Mouse (Mus musculus): ENCODE data around the gene Hps4. TPM values are rescaled to one million over a fixed set of nuclear protein-coding genes. Genes with fewer than 3 reads are reported as not detected.

Hps4 gene
- polyA plus RNA-seq, 1 experiment from 2014 or later: 42.9 TPM

- no peaks in the 10 kb centered on the region for H3K9me3 ChIP-seq (ENCODE audit: control insufficient read depth, low read length)
- H3K27me3 ChIP-seq (replicated peaks; ENCODE audit: control insufficient read depth, insufficient read depth, low read length): no peaks in the 10 kb centered on the region
- no peak overlapping the region for H3K4me2 ChIP-seq (ENCODE audit: low read length)
- H3K27ac ChIP-seq (ENCODE audit: low read depth): no peak overlapping the region
- no peak for ATAC-seq (replicated peaks; ENCODE audit: low FRiP score, low TSS enrichment, low read depth)
- H3K9ac ChIP-seq (ENCODE audit: low read length): no peak overlapping the region
- H3K4me3 ChIP-seq (ENCODE audit: low read depth, low read length): no peak overlapping the region
- peaks cover 69% of the 10 kb centered on the region for H3K36me3 ChIP-seq (ENCODE audit: control insufficient read depth, insufficient read depth, low read length)
- peaks cover 7% of the 10 kb centered on the region; the same call in 1 of the 2 replicates for H3K4me1 ChIP-seq (replicated peaks; ENCODE audit: control insufficient read depth, insufficient read depth, low read length)
- WGBS: 93% methylated on average over 8 of the region's 8 CpGs
- DNase-seq (ENCODE audit: low spot score): no peak
These were observed 6.3 kb downstream of the Hps4 start for GRCm38 (mm10) chr5:112349169-112349568.

DNA sequence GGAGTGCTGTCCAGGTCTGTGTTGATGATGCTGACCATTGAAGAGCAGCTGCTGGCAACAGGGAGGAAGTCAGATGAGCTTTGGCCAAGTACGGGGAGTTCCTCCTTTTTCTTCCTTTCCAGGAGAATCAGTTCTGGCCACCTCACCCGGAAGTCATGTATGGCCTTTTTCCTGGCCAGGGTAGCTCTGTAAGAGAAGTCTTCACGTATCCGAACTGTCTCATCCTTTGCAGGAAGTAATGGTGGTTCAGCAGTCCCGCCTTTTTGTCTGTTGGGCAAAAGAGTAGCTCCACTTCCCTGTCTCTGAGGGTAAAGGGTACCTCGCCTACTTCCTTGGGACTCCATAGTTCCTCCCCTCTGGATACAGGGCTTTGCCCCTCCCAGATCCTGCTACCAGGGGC is 12.6 kb downstream of the Hps4 start:
- Histone ChIP-seq H3K4me1 (replicated peaks; ENCODE audit: control insufficient read depth, insufficient read depth, low read length) (no peaks in the 10 kb centered on the region), H3K36me3 (ENCODE audit: control insufficient read depth, insufficient read depth, low read length) (peaks cover 54% of the 10 kb centered on the region), H3K4me2 (ENCODE audit: low read length) (no peak overlapping the region), H3K4me3 (ENCODE audit: low read depth, low read length) (no peak overlapping the region), H3K9me3 (ENCODE audit: control insufficient read depth, low read length) (no peaks in the 10 kb centered on the region), H3K27ac (ENCODE audit: low read depth) (no peak overlapping the region), H3K27me3 (replicated peaks; ENCODE audit: control insufficient read depth, insufficient read depth, low read length) (no peaks in the 10 kb centered on the region), H3K9ac (ENCODE audit: low read length) (no peak overlapping the region)
- 93% methylated on average over 6 of the region's 6 CpGs for WGBS
- no peak for DNase-seq (ENCODE audit: low spot score)
- no peak for ATAC-seq (replicated peaks; ENCODE audit: low FRiP score, low TSS enrichment, low read depth)

GRCm38 (mm10) chr5:112355910-112356309 is 13.0 kb downstream of the Hps4 start, which contains the start of gene Gm6583:
Gene Gm6583 (minus strand): TSS chr5:112356033.
- Histone ChIP-seq H3K4me1 (replicated peaks; ENCODE audit: control insufficient read depth, insufficient read depth, low read length) (no peaks in the 10 kb centered on the region), H3K27me3 (replicated peaks; ENCODE audit: control insufficient read depth, insufficient read depth, low read length) (no peaks in the 10 kb centered on the region), H3K9ac (ENCODE audit: low read length) (no peak within 1 kb of the TSS), H3K4me3 (ENCODE audit: low read depth, low read length) (no peak within 1 kb of the TSS), H3K36me3 (ENCODE audit: control insufficient read depth, insufficient read depth, low read length) (peaks cover 49% of the 10 kb centered on the region), H3K27ac (ENCODE audit: low read depth) (no peak within 1 kb of the TSS), H3K4me2 (ENCODE audit: low read length) (no peak within 1 kb of the TSS), H3K9me3 (ENCODE audit: control insufficient read depth, low read length) (no peaks in the 10 kb centered on the region)
- ATAC-seq (replicated peaks; ENCODE audit: low FRiP score, low TSS enrichment, low read depth): no peak
- no peak for DNase-seq (ENCODE audit: low spot score)
- 60% methylated on average over 13 of the region's 13 CpGs for WGBS

- ATAC-seq (replicated peaks; ENCODE audit: low FRiP score, low TSS enrichment, low read depth) (no peak), DNase-seq (ENCODE audit: low spot score) (no peak)
- Histone ChIP-seq H3K36me3 (ENCODE audit: control insufficient read depth, insufficient read depth, low read length) (peaks cover 48% of the 10 kb centered on the region), H3K27me3 (replicated peaks; ENCODE audit: control insufficient read depth, insufficient read depth, low read length) (no peaks in the 10 kb centered on the region), H3K4me2 (ENCODE audit: low read length) (no peak overlapping the region), H3K4me1 (replicated peaks; ENCODE audit: control insufficient read depth, insufficient read depth, low read length) (no peaks in the 10 kb centered on the region), H3K27ac (ENCODE audit: low read depth) (no peak overlapping the region), H3K4me3 (ENCODE audit: low read depth, low read length) (no peak overlapping the region), H3K9ac (ENCODE audit: low read length) (no peak overlapping the region), H3K9me3 (ENCODE audit: control insufficient read depth, low read length) (no peaks in the 10 kb centered on the region)
- WGBS: 88% methylated on average over 9 of the region's 9 CpGs
These were observed 13.4 kb downstream of the Hps4 start for GRCm38 (mm10) chr5:112356322-112356721.

- Histone ChIP-seq H3K4me1 (replicated peaks; ENCODE audit: control insufficient read depth, insufficient read depth, low read length) (no peaks in the 10 kb centered on the region), H3K9me3 (ENCODE audit: control insufficient read depth, low read length) (no peaks in the 10 kb centered on the region), H3K4me2 (ENCODE audit: low read length) (no peak overlapping the region), H3K4me3 (ENCODE audit: low read depth, low read length) (no peak overlapping the region), H3K36me3 (ENCODE audit: control insufficient read depth, insufficient read depth, low read length) (peaks cover 43% of the 10 kb centered on the region), H3K9ac (ENCODE audit: low read length) (no peak overlapping the region), H3K27ac (ENCODE audit: low read depth) (no peak overlapping the region), H3K27me3 (replicated peaks; ENCODE audit: control insufficient read depth, insufficient read depth, low read length) (no peaks in the 10 kb centered on the region)
- DNase-seq (ENCODE audit: low spot score) (no peak), ATAC-seq (replicated peaks; ENCODE audit: low FRiP score, low TSS enrichment, low read depth) (no peak)
- WGBS: 83% methylated on average over 4 of the region's 4 CpGs
These were observed 16.6 kb downstream of the Hps4 start for GRCm38 (mm10) chr5:112359520-112359919.

DNA sequence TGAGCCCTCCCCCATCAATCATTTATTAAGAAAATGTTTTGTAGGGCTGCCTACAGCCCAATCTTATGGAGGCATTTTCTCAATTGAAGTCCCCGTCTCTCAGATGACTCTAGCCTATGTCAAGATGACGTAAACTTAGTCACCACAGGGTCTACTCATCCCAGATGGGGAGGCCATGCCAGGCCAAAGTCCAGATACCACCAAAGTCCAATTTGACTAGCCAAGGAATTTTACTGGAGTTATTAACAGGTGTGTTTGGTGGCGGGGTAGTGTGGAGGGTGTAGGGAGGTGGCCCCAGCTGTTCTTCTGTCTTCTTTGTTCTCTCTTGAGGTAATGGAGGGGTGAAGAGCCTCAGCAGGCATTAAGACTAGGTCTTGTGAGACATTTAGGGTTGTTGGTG is 17.2 kb downstream of the Hps4 start:
- no peaks in the 10 kb centered on the region for H3K27me3 ChIP-seq (replicated peaks; ENCODE audit: control insufficient read depth, insufficient read depth, low read length)
- ATAC-seq (replicated peaks; ENCODE audit: low FRiP score, low TSS enrichment, low read depth) (no peak), DNase-seq (ENCODE audit: low spot score) (no peak)
- H3K4me2 ChIP-seq (ENCODE audit: low read length): no peak overlapping the region
- no peak overlapping the region for H3K27ac ChIP-seq (ENCODE audit: low read depth)
- no peak overlapping the region for H3K9ac ChIP-seq (ENCODE audit: low read length)
- no peak overlapping the region for H3K4me3 ChIP-seq (ENCODE audit: low read depth, low read length)
- H3K9me3 ChIP-seq (ENCODE audit: control insufficient read depth, low read length): no peaks in the 10 kb centered on the region
- WGBS: 92% methylated on average over 3 of the region's 3 CpGs
- H3K36me3 ChIP-seq (ENCODE audit: control insufficient read depth, insufficient read depth, low read length): peaks cover 43% of the 10 kb centered on the region
- H3K4me1 ChIP-seq (replicated peaks; ENCODE audit: control insufficient read depth, insufficient read depth, low read length): no peaks in the 10 kb centered on the region

GRCm38 (mm10) chr5:112364184-112364797 is 21.4 kb downstream of the Hps4 start:
- 52% methylated on average over 10 of the region's 10 CpGs for WGBS
- H3K27ac ChIP-seq (ENCODE audit: low read depth): no peak overlapping the region

GRCm38 (mm10) chr5:112366879-112367278 is 24.0 kb downstream of the Hps4 start:
- H3K36me3 ChIP-seq (ENCODE audit: control insufficient read depth, insufficient read depth, low read length): peaks cover 83% of the 10 kb centered on the region
- DNase-seq (ENCODE audit: low spot score): no peak
- WGBS: 97% methylated on average over 6 of the region's 6 CpGs

More at GRCm38 (mm10) chr5:112364184-112364797, 21.4 kb downstream of the Hps4 start:
- Histone ChIP-seq H3K4me2 (ENCODE audit: low read length) (no peak overlapping the region), H3K36me3 (ENCODE audit: control insufficient read depth, insufficient read depth, low read length) (peaks cover 60% of the 10 kb centered on the region), H3K4me1 (replicated peaks; ENCODE audit: control insufficient read depth, insufficient read depth, low read length) (no peaks in the 10 kb centered on the region), H3K9ac (ENCODE audit: low read length) (no peak overlapping the region), H3K27me3 (replicated peaks; ENCODE audit: control insufficient read depth, insufficient read depth, low read length) (no peaks in the 10 kb centered on the region), H3K4me3 (ENCODE audit: low read depth, low read length) (no peak overlapping the region), H3K9me3 (ENCODE audit: control insufficient read depth, low read length) (no peaks in the 10 kb centered on the region)
- ATAC-seq (replicated peaks; ENCODE audit: low FRiP score, low TSS enrichment, low read depth) (no peak), DNase-seq (ENCODE audit: low spot score) (no peak)

DNA sequence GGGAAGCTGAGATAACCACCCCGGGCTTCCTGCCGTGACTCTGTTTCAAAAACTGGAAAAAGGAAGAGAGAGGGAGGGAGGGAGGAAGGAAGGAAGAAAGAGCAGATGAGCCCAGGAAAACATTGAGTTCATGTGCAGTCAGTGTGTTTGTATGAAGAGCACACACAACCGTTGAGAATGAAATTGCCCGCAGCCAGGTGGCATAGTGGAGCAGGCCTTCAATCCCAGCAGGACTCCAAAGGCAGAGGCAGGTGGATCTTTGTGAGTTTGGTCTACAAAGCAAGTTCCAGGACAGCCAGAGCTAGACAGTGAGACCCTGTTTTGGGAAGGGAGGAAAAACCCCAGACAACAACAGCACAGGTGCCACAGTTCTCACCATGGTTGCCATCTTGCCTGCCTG is 24.5 kb downstream of the Hps4 start:
- no peaks in the 10 kb centered on the region for H3K9me3 ChIP-seq (ENCODE audit: control insufficient read depth, low read length)
- no peak for DNase-seq (ENCODE audit: low spot score)
- 88% methylated on average over 4 of the region's 4 CpGs for WGBS
- no peak overlapping the region for H3K4me2 ChIP-seq (ENCODE audit: low read length)
- no peak for ATAC-seq (replicated peaks; ENCODE audit: low FRiP score, low TSS enrichment, low read depth)
- H3K27me3 ChIP-seq (replicated peaks; ENCODE audit: control insufficient read depth, insufficient read depth, low read length): no peaks in the 10 kb centered on the region
- H3K27ac ChIP-seq (ENCODE audit: low read depth): no peak overlapping the region
- peaks cover 83% of the 10 kb centered on the region for H3K36me3 ChIP-seq (ENCODE audit: control insufficient read depth, insufficient read depth, low read length)
- H3K4me1 ChIP-seq (replicated peaks; ENCODE audit: control insufficient read depth, insufficient read depth, low read length): no peaks in the 10 kb centered on the region
- no peak overlapping the region for H3K9ac ChIP-seq (ENCODE audit: low read length)
- no peak overlapping the region for H3K4me3 ChIP-seq (ENCODE audit: low read depth, low read length)

More at GRCm38 (mm10) chr5:112366879-112367278, 24.0 kb downstream of the Hps4 start:
- Histone ChIP-seq H3K4me1 (replicated peaks; ENCODE audit: control insufficient read depth, insufficient read depth, low read length) (no peaks in the 10 kb centered on the region), H3K4me3 (ENCODE audit: low read depth, low read length) (no peak overlapping the region), H3K9me3 (ENCODE audit: control insufficient read depth, low read length) (no peaks in the 10 kb centered on the region), H3K4me2 (ENCODE audit: low read length) (no peak overlapping the region), H3K27me3 (replicated peaks; ENCODE audit: control insufficient read depth, insufficient read depth, low read length) (no peaks in the 10 kb centered on the region), H3K27ac (ENCODE audit: low read depth) (no peak overlapping the region), H3K9ac (ENCODE audit: low read length) (no peak overlapping the region)
- ATAC-seq (replicated peaks; ENCODE audit: low FRiP score, low TSS enrichment, low read depth): no peak
